Mouse (Mus musculus) G1E (cell line): ENCODE results near the gene Foxi2.

Experiments used
- CTCF ChIP-seq: IDR thresholded peaks from 2 replicates; pipeline ENCODE4 v1.5.1; 2012; ENCODE audit warnings: low read depth, low read length, inconsistent platforms, mixed read lengths
- GATA1 ChIP-seq: IDR thresholded peaks from 2 replicates; pipeline ENCODE4 v1.6.1; 2012; ENCODE audit warnings: borderline replicate concordance, low read length, inconsistent platforms, mixed read lengths
- POLR2AphosphoS5 ChIP-seq: IDR thresholded peaks from 2 replicates; pipeline ENCODE4 v1.6.1; 2012; ENCODE audit warnings: low read depth, low read length, inconsistent platforms; ENCODE audit not compliant: insufficient replicate concordance
- TAL1 ChIP-seq: conservative IDR thresholded peaks from 2 replicates; pipeline ENCODE4 v1.6.1; 2012; ENCODE audit warnings: low read depth, low read length, inconsistent platforms, mixed read lengths

DNA sequence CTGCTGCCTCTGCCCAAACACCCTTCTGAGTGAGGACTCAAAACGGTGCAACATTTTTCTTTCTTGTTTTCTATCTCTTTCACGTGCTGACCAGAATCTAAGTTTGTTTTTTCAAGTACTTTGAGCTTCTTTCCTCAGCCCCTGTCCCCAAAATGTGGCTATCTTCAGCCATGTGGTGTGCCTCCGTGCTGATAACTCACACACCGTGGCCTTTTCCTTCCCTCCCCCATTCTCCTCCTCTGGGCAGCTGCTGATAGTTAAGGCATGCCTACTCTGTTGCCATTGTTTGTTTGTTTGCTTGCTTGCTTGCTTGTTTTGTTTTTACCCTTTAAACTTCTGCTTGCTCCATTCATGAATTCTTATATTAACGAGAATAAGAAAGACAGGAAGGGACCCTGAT lies 12.2 kb upstream of the Foxi2 start:
- TF ChIP-seq TAL1: no peak
- no peak for TF ChIP-seq CTCF
- no peak for TF ChIP-seq POLR2AphosphoS5
- TF ChIP-seq GATA1: no peak
